Mouse (Mus musculus) heart, adult 10 weeks (tissue): ENCODE measurements around the gene Grm8. TPM values are rescaled to one million over a fixed set of nuclear protein-coding genes. Genes with fewer than 3 reads are reported as not detected.

Experiments
- polyA plus RNA-seq: library from polyadenylated mRNA; stranded (reverse); fragments of 350-450 nt; fragmentation: Illumina TruSeq; extraction: RNeasy Lipid Tissue Mini Kit (QIAGEN cat#74804); gene quantifications from one replicate; pipeline ENCODE4 v1.2.3, GENCODE M21; 2014; ENCODE audit warnings: low read depth, low replicate concordance

Gene Grm8
- polyA plus RNA-seq, result not detected

GRCm38 (mm10) chr6:28135001-28135401 lies at the start of gene Grm8:
Gene Grm8 (minus strand): TSS chr6:28135178.

